Comparison of ENCODE assay signal across 14 mouse cellular contexts in the genomic region with DNA sequence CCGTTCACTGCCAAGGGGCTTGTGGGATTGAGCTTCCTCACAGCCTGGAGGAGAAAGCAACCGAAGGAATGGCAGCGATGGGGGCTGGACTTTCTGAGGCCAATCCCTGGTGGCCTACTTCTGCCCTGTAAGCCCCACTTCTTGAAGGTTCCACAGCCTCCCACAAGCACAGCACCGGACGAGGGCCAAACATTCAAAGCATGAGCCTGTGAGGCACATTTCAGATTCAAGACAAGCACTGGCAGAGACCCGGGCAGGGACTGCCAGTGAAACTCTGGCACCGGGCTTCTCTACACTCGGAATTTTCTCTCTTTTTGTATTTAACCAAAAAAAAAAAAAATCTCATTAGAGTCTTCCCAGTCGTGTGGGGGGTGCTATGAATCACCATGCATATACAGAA.
A peak's percentile ranks its signal among the peaks of the same experiment; 100 is the strongest.
DNase-seq lines count a peak whose midpoint lies in the region; ATAC-seq and TF ChIP-seq lines count a peak whose summit lies in the region.
"Had no signal": no experiment of that assay in that cellular context is flagged by ENCODE, and none has a peak within 500 bp of the region (broad histone marks: within the 10 kb centered on the region; RNA-seq: fewer than 3 reads in every experiment).

No protein-coding gene starts in this region.

- H3K36me3 ChIP-seq in limb, embryonic 13.5 days, result no peaks in the 10 kb centered on the region
- no peaks in the 10 kb centered on the region for H3K36me3 ChIP-seq in liver, embryonic 11.5 days (ENCODE audit: control insufficient read depth, insufficient read depth, low read length)
- H3K36me3 ChIP-seq: embryonic facial prominence, embryonic 12.5 days; midbrain, embryonic 12.5 days; neural tube, embryonic 13.5 days had no signal

- WGBS in limb, embryonic 13.5 days, result 88% methylated on average over 9 of the region's 9 CpGs
- 84% methylated on average over 9 of the region's 9 CpGs for WGBS in liver, embryonic 11.5 days

- no peak overlapping the region for H3K4me2 ChIP-seq in limb, embryonic 13.5 days (replicated peaks)
- H3K4me2 ChIP-seq in liver, embryonic 11.5 days, result no peak overlapping the region
- H3K4me2 ChIP-seq: embryonic facial prominence, embryonic 12.5 days; lung, embryonic 14.5 days; midbrain, embryonic 12.5 days; neural tube, embryonic 13.5 days had no signal

- DNase-seq in gastrocnemius, adult 2 months, result peak; percentile 27
- no peak for DNase-seq in gastrocnemius, postnatal 10 days
- DNase-seq in cerebellum, postnatal 10 days, result peak; percentile 21 to 44
- DNase-seq in layer of hippocampus, adult 2 months (ENCODE audit: low spot score in 2 of 2), result peak; percentile 41 to 44
- DNase-seq in liver, embryonic 11.5 days (ENCODE audit: low spot score), result no peak
- no peak for DNase-seq in spleen, postnatal 36 days (ENCODE audit: low spot score in 2 of 2)
- DNase-seq: lung, embryonic 14.5 days had no signal

- no peaks in the 10 kb centered on the region for H3K27me3 ChIP-seq in limb, embryonic 13.5 days
- H3K27me3 ChIP-seq in liver, embryonic 11.5 days (replicated peaks; ENCODE audit: control insufficient read depth, insufficient read depth, low read length), result no peaks in the 10 kb centered on the region
- H3K27me3 ChIP-seq: embryonic facial prominence, embryonic 12.5 days; neural tube, embryonic 13.5 days had no signal

- no peaks in the 10 kb centered on the region for H3K9me3 ChIP-seq in limb, embryonic 13.5 days
- no peaks in the 10 kb centered on the region for H3K9me3 ChIP-seq in liver, embryonic 11.5 days (ENCODE audit: control insufficient read depth, low read length)
- H3K9me3 ChIP-seq: embryonic facial prominence, embryonic 12.5 days; midbrain, embryonic 12.5 days; neural tube, embryonic 13.5 days had no signal

- H3K4me3 ChIP-seq in gastrocnemius, adult 2 months, result no peak overlapping the region
- no peak overlapping the region for H3K4me3 ChIP-seq in layer of hippocampus, adult 2 months
- H3K4me3 ChIP-seq in limb, embryonic 13.5 days, result no peak overlapping the region
- no peak overlapping the region for H3K4me3 ChIP-seq in liver, embryonic 11.5 days (ENCODE audit: low read depth, low read length)
- H3K4me3 ChIP-seq: embryonic facial prominence, embryonic 12.5 days; midbrain, embryonic 12.5 days; neural tube, embryonic 13.5 days had no signal

- no peak for ATAC-seq in limb, embryonic 13.5 days (ENCODE audit: low FRiP score, low read depth)
- ATAC-seq in megakaryocyte-erythroid progenitor cell, adult 5-6 weeks (replicated peaks; ENCODE audit: low FRiP score, low TSS enrichment, poor library complexity, severe bottlenecking), result no peak
- no peak for ATAC-seq in liver, embryonic 11.5 days (replicated peaks; ENCODE audit: low FRiP score)
- ATAC-seq: intestine, embryonic 16.5 days had no signal

- intact Hi-C loops in gastrocnemius, adult 2 months (cut with DNase I), result no loop called here

- H3K27ac ChIP-seq in gastrocnemius, adult 2 months, result no peak overlapping the region
- H3K27ac ChIP-seq in layer of hippocampus, adult 2 months, result peak overlapping the region; percentile 19; the same call in 1 of the 2 replicates
- H3K27ac ChIP-seq in limb, embryonic 13.5 days, result peak overlapping the region; percentile 10; the same call in 1 of the 2 replicates
- H3K27ac ChIP-seq in liver, embryonic 11.5 days (ENCODE audit: low read depth, low read length), result no peak overlapping the region
- H3K27ac ChIP-seq: midbrain, embryonic 12.5 days; neural tube, embryonic 13.5 days; stomach, postnatal 0 days had no signal

- TF ChIP-seq CTCF in gastrocnemius, adult 2 months (IDR thresholded peaks at IDR 0.05), result no peak
- no peak for TF ChIP-seq CTCF in layer of hippocampus, adult 2 months (conservative IDR thresholded peaks at IDR 0.05)

- H3K4me1 ChIP-seq in limb, embryonic 13.5 days, result peaks cover 34% of the 10 kb centered on the region
- H3K4me1 ChIP-seq in liver, embryonic 11.5 days (replicated peaks; ENCODE audit: control insufficient read depth, insufficient read depth, low read length), result no peaks in the 10 kb centered on the region

- no peak overlapping the region for H3K9ac ChIP-seq in limb, embryonic 13.5 days
- H3K9ac ChIP-seq in liver, embryonic 11.5 days (ENCODE audit: low read depth, low read length), result no peak overlapping the region
- H3K9ac ChIP-seq: embryonic facial prominence, embryonic 12.5 days; lung, embryonic 14.5 days; midbrain, embryonic 12.5 days; neural tube, embryonic 13.5 days had no signal

Comparison
In these comparisons a context has a peak if more than half of its experiments do, and no peak if none do; other contexts are left out.
1. DNase-seq: peak in gastrocnemius, adult 2 months (single experiment), cerebellum, postnatal 10 days (2 of 2) and layer of hippocampus, adult 2 months (2 of 2); none in gastrocnemius, postnatal 10 days (single experiment), liver, embryonic 11.5 days (single experiment) and spleen, postnatal 36 days (0 of 2).
2. H3K27ac ChIP-seq: peak in layer of hippocampus, adult 2 months (single experiment) and limb, embryonic 13.5 days (single experiment); none in gastrocnemius, adult 2 months (single experiment) and liver, embryonic 11.5 days (single experiment).